ENCODE assay signal across 9 mouse cellular contexts in the genomic region with DNA sequence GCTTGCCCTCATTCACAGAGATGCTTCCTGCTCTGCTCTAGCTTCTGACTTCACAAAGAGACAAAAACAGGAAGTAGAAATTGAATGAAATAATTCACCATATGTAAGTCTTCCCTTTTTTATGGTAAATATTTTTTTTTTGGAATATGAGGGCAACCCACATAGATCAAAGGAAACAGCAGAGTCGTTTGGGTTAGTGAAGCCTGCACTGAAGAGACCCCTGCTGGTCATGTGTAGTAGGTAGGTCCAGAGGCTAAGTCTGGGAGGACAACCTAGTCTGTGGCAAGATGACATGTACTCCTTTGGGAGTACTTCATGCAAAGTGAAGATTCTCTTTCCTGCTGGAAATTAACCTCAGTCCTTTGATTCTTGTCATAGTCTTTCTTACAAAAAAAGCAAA. TPM values are rescaled to one million over a fixed set of nuclear protein-coding genes. Genes with fewer than 3 reads are reported as not detected.
DNase-seq lines count a peak whose midpoint lies in the region; TF ChIP-seq lines count a peak whose summit lies in the region.
"Had no signal": no experiment of that assay in that cellular context is flagged by ENCODE, and none has a peak within 500 bp of the region (broad histone marks: within the 10 kb centered on the region; RNA-seq: fewer than 3 reads in every experiment).

No protein-coding gene starts in this region.

- no peak for TF ChIP-seq POLR2A in cerebellum, adult 2 months (IDR thresholded peaks at IDR 0.05; ENCODE audit: borderline replicate concordance, insufficient read depth, low read length)

- H3K27me3 ChIP-seq in cerebellum, adult 2 months (ENCODE audit: control insufficient read depth, insufficient read depth, low read length): no peaks in the 10 kb centered on the region
- H3K27me3 ChIP-seq: embryonic facial prominence, embryonic 15.5 days had no signal

- no peak overlapping the region for H3K27ac ChIP-seq in cerebellum, adult 2 months (ENCODE audit: insufficient read depth, low read length)
- H3K27ac ChIP-seq: embryonic facial prominence, embryonic 15.5 days had no signal

- peak; percentile 45; the same call in 1 of the 2 replicates for TF ChIP-seq CTCF in cerebellum, adult 2 months (IDR thresholded peaks at IDR 0.05; ENCODE audit: borderline replicate concordance, insufficient read depth, low read depth, low read length)

- DNase-seq in cerebellum, adult 2 months: no peak
- DNase-seq in cerebellum, adult 11-12 months: no peak
- DNase-seq in urinary bladder, postnatal 14 days (ENCODE audit: low spot score): peak; percentile 40
- DNase-seq in urinary bladder, postnatal 36 days (ENCODE audit: low spot score in 2 of 2): no peak
- peak; percentile 56 to 73 for DNase-seq in kidney, postnatal 25 days
- peak; percentile 78 for DNase-seq in naive thymus-derived CD4-positive, alpha-beta T cell, adult 2 months (ENCODE audit: low read depth)
- DNase-seq in ovary, postnatal 14 days (ENCODE audit: low spot score): no peak
- DNase-seq in neural tube, embryonic 10.5 days (ENCODE audit: extremely low spot score, low spot score): no peak

- 2% methylated on average over 1 of the region's 1 CpGs for WGBS in cerebellum, adult 2 months

- no peak overlapping the region for H3K4me3 ChIP-seq in cerebellum, adult 2 months (replicated peaks; ENCODE audit: insufficient read depth, low read depth, low read length)
- H3K4me3 ChIP-seq: embryonic facial prominence, embryonic 15.5 days had no signal

- no peaks in the 10 kb centered on the region for H3K4me1 ChIP-seq in cerebellum, adult 2 months (ENCODE audit: control insufficient read depth, insufficient read depth, low read length)
- H3K4me1 ChIP-seq: embryonic facial prominence, embryonic 15.5 days had no signal

RNA-seq across cellular contexts. Expression of a gene that starts 5.1 kb away (rescaled TPM):
- polyA plus RNA-seq in cerebellum, adult 2 months (2012; rRNA removed): 43.6 and 44.7 TPM in 2 replicates

RNA-seq across cellular contexts. Expression of a gene that starts 5.7 kb away (rescaled TPM):
- polyA plus RNA-seq in cerebellum, adult 2 months (2012; rRNA removed): 0.59 and 1.2 TPM in 2 replicates

RNA-seq across cellular contexts. Expression of a gene that starts 27.3 kb away (rescaled TPM):
- polyA plus RNA-seq in cerebellum, adult 2 months (2012; rRNA removed): not detected in 2 replicates
- polyA plus RNA-seq: embryonic facial prominence, embryonic 15.5 days had no signal

RNA-seq across cellular contexts. Expression of a gene that starts 32.6 kb away (rescaled TPM):
- polyA plus RNA-seq in cerebellum, adult 2 months (2012; rRNA removed): not detected in 2 replicates

RNA-seq across cellular contexts. Expression of a gene that starts 36.2 kb away (rescaled TPM):
- not detected in 2 replicates for polyA plus RNA-seq in cerebellum, adult 2 months (2012; rRNA removed)
- polyA plus RNA-seq: embryonic facial prominence, embryonic 15.5 days had no signal

Comparison
In these comparisons a context has a peak if more than half of its experiments do, and no peak if none do; other contexts are left out.
1. DNase-seq: peak in urinary bladder, postnatal 14 days (single experiment), kidney, postnatal 25 days (2 of 2) and naive thymus-derived CD4-positive, alpha-beta T cell, adult 2 months (single experiment); none in cerebellum, adult 2 months (0 of 2), cerebellum, adult 11-12 months (single experiment), urinary bladder, postnatal 36 days (0 of 2), ovary, postnatal 14 days (single experiment) and neural tube, embryonic 10.5 days (single experiment).